Mouse (Mus musculus): ENCODE measurements at regions not wholly inside any gene's neighbourhood (a gene's known extent, or its start where the extent isn't known, plus 50 kb on each side); places are given as distances from the start of the nearest gene placed in this dataset.

DNA sequence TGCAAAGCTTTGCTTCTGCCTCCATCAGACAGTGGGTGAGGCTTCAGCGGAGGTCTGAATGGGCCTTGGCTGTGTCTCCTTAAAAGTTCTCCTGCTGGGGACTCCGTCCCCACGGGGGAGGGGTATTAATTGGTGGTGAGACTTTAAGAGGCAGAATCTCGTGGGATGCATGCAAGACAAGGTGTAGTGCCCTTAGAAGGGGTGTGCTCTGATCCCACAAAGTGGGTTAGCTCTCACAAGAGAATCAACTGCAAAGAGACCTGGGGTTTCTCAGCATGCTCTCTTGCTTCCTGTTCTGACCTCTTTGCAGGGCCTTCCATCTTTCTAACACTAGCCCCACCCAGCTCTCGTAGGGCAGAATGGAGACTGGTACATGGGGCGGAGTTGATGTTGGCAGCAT, 359.2 kb upstream of the 3110018I06Rik start:
- no peak for DNase-seq

DNA sequence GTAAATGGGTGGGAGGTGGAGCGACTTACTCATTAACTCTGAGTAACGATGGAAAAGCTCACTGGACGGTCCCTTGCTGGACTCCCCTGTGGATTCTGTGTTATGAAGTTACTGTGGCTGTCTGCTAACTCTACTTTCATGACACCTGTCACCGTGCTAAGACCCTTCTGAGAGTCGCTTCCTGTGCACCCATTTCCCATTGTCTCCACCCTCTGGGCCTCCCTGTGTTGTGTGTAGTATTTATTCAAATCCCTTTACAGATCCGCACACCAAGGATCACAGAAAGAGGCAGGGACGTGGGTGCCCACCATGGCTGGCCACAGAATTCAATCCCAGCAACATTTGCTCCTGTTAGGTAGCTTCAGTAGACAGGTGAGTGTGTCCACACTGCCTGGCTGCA, 357.1 kb upstream of the 3110018I06Rik start:
- DNase-seq, result no peak

DNA sequence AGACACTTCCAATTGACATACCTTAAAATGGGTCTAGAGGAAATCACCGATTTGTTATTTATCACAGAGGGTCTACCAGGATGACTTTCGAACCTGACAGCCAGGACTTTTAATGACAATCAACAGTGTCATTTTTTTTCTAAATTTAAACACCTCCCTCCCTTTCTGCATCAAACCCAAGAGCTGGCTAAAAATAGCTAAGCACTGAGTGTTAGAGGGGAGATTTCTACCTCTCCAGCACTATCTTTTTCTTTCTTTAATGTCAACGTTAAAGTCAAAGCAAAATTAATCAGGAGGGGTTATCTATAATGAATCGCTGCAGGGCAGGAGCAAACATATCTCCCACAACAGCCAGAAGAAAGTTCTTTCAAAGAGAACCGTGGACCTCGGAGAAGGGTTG, 356.6 kb upstream of the 3110018I06Rik start:
- DNase-seq, result no peak

DNA sequence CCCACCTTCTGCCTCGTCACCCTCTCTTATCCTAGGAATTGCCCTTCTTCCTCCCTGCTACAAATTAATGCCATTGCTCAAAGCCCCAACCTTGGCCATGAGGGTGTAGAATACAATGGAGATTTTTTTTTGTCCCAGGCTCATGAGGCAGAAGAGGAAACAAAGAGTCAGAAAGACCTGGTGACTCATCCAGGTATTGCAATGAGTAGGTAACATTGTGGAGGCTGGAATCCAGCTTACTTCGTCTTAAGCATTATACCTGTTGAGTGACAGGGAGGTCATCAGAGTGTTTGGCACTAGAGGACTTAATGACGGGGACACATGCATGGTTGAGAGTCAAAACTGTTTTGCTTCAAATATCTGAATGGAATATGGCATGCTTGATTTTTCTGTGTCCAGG, 355.9 kb upstream of the 3110018I06Rik start:
- no peak for DNase-seq

DNA sequence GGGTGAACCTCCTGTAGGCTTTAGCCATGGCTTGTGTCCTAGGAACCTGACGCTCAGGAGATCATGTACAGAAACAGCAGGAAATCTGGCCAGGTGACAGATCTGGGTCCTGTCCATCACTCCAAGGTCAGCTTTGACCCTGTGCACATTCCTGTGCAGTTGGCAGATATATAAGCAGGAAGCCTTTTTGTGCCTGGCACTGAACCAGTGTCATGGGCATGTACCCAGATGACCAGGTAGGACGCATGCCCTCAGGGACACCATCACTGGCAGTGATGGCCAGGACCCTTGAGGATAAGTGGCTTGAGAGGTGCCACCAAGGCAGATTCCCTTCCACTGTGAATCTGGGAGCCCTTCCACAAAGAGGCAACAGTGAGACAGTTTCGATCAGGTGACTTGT, 354.1 kb upstream of the 3110018I06Rik start:
- no peak for DNase-seq

DNA sequence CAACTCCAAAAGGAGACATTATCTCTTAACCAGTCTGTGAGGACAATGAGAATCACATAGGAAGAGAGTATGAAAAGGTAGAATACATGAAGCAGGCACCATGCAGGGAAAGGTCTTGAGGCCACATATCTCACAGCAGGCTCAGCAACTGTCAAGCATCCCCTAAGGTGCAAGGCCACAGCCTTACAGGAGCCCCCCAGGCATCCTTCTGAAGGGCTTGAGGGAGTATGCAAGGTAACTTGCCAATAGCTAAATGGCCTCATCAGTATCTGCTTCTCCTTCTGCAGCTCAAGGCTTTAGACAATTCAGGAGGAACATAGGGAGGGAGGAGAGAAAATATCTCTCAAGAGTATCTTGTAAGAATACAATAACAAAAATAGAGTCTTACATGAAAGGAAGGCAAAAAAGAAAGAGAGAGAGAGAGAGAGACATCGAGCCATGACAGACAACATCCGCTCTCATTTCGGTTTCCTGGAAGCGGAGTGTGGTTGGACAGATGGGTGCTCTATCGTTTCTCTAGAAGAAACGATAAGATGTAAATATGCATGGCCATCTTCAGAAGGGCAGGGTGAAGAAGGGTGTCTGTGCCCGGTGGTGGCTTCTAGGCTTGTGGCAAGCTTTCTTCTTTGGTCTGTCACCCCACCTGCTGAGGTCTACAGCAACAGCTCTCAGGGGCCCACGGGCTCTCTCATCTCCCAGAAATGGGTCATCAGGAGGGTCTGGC, 349.6 kb upstream of the 3110018I06Rik start:
- no peak for DNase-seq

DNA sequence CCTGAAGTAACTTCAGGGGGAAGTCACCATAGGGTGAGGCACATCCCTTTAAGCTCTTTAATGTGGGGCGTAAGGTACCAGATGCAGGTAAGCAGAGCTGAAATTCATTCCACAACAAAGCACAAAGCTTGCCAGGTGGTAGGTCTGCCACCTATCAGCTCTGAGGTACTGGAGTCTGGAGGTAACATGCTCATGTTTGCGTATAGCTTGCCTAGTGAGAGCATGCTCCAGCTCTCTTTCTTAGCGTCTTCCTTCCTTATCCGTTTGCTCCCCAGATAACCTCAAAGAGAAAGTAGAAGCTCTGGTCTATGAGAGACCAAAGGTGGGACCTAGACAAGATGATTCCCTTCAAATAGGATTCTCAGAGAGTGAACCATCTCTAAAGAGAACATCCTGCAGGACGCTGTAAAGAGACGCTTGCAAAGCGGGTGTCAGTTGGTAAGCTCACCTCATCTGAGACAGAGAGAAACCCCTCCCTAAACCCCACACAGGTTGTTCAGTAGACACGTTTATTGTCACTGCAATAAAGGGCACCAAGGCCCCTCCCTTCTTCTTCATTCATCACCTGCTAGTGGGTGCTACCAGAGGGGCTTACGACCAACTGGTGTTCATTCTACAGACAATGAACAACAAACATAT, 347.4 kb upstream of the 3110018I06Rik start:
- DNase-seq, result no peak

DNA sequence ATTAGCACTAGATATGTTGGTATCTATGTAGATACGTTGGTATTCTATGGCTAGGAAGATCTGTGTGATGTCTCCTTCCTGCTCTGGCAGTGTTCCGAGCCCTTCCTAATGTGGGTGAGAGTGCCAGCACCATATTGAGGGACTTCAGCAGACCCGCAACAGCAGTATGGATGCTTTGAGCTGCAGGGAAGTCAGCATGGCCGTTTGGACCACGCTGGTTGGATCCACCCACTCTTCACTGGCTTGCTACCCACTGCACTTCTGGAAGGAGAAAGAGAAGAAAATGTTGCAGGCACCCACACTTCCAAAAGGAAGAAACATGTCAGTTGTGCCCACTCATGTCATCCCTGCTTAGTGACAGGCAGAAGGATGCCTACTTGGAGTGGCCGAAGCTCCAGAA, 346.2 kb upstream of the 3110018I06Rik start:
- no peak for DNase-seq

DNA sequence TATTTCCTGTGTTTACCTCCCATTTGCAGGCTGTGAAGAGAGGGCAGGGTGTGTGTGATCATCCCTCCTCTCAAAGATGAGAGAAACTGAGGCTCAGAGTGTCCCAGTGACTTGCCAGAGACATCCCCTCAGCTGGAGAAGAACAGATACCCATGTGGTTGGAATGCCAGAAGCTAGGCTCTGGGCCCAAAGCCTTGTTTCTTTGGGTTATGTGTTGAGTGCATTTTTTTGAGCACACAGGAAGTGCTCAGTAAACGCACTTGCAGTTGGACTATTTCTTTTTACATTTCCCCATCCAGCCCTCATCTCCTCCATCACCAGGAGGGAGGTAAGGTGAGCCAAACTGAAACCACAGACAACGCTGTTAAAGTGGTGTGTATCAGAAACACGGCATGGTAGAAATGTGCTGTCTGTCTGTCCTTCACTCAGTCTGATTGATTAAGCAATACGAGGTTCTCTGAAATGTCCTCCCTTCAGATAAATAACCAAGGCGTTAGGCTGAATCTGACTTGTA, 341.8 kb upstream of the 3110018I06Rik start:
- DNase-seq, result no peak

DNA sequence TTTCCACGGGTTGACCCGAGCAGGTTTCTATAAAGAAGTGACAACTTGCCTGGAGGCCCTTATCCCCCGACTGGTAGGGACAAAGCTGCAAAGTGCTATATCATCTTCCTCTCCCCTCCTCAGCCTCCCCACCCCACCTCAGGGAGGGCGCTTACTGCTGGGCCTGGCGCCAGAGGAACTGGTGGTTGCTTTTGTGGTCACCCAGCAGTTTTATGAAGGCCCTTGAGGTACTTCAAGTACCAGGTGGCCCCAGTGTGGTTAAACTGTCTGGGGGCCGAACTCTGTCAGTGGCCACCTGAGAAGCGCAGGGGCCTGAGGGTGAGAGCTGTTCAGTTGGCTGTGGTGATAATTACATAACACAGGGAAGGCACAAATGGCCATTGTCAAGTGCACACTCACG, 340.0 kb upstream of the 3110018I06Rik start:
- no peak for DNase-seq

DNA sequence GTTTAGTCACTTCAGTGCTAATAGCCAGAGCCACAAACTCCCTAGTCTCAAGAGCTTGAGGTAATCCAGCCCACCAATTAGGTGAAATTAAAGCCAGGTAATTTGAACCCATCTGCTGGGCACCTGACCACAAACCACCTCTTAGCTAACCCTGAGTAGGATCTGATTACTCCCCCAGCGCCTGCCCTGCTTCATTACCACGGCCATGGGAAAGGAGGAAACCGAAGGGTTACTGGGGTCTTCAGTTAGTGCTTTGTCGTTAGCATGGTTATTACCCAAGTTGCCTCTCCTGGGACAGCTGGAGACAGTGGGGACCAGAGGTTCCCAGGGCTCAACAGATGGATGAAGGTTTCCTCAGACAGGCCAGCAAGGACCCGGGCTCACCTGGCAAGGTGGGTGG, 337.3 kb upstream of the 3110018I06Rik start:
- no peak for DNase-seq

DNA sequence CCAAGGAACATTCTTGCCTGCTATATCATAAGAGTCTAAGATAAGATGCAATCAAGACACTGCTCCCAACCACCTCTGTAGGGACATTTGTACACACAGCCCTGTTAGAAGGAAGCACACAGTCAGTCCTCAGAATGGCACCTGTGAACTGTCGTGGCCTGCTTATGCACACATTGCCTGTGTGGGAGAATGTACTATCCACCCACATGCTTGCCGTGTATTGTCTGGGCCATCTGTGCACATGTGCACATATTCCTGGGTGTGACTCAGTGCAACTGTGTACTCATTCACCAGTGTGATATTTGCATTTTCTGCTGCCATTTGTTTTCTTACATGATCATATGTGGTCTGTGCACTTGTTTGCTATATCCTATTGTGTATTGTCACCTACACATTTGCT, 333.8 kb upstream of the 3110018I06Rik start:
- DNase-seq, result no peak

DNA sequence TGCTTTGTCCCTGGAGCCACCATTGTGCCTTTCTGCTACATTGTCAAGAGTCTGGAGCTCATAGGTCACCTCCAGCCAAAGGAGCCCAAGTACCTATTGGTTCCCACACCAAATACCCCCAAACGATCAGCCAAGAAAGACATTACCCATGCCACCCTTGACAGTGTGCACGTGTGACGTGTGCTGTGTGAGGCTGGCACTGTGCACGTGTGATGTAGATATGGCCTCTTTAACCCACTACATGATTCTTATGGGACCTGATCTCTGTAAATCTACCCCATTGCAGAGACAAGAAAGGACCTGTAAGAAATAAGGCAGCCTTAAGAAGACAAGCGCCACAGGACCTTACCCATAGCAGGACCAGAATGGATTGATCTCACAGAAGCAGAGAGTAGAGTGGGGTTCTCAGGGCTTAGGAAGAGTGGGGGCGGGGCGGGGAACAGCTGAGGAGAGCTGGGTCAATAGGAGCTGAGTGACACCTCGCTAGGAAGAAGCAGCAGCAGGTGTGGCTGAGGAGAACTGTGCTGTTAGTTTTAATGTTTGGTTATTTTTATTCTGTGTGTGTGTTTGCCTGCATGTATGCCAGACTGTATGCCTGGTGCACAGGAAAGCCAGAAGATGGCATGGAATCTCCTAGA, 331.5 kb upstream of the 3110018I06Rik start:
- DNase-seq, result no peak

DNA sequence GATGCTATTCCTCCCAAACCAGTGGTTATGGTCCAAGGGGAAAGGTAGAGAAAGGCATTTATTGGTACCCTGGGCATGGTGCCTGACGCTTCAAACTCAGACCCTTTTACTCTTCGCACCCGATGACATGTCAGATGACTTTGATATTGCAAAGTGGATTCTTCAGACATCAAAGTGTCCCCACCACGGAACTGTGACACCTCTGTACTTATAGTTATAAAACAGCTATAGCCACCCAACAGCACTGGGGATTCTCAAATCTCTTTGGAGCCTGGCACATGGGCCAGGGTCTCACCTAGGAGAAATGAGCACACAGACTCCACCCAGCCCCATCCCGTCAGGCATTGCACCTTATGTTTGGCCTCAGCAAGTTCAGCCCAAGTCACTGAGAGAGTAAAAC, 329.3 kb upstream of the 3110018I06Rik start:
- no peak for DNase-seq

DNA sequence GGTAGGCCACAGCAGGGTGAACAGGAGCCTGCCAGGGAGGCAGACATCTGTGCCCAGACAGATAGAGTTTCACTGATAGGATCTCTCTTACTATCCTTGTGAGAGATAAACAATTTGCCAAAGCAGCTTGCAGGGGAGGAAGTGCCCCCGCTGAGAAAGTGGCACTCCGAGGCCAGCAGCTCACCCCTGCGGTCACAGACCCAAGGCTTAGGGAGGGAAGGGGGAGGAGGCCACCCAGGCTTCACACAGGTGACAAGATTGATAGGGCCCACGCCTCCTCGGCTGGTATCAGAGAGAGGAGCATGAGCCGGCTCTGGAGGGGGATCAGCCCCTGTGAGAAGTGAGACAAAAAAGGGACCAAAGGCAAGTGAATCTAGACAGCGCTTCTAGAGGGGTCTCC, 328.3 kb upstream of the 3110018I06Rik start:
- DNase-seq, result peak; percentile 8

DNA sequence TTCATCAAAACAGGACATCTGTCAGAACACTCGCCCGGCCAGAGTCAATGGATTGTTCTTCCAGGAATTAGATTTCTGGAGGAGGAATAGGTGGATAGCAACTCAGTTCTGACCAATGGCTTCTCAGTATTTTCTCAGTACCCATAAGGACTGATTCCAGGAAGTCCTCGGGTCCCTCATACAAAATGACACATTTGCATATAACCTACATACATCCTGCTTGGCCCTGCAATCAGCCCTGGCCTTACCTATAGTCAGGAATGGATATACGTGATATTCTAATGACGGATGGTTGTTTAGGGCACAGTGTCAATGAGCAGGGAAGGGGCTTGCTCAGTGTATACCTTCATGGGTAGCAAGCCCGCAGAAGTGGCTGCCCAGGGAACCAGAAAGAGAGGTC, 327.8 kb upstream of the 3110018I06Rik start:
- no peak for DNase-seq

DNA sequence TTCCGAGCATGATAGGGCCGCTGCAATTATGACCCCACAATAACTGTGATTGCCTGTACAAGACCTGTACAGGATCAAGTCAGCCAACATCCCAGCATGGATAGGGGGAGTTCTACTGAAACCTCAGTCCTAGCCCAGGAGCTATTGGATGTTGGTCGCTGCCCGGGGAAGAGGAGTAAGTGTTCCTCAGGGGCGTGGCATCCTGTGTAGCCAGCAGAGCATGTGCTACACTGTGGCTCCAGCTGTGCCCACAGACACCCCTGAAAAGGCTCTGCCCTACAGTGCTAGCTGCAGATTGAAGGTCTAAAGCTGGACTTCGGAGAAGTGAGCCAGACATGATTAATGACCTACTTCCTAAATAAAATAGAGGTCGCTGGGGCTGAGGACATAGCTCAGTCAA, 317.5 kb upstream of the 3110018I06Rik start:
- no peak for DNase-seq

DNA sequence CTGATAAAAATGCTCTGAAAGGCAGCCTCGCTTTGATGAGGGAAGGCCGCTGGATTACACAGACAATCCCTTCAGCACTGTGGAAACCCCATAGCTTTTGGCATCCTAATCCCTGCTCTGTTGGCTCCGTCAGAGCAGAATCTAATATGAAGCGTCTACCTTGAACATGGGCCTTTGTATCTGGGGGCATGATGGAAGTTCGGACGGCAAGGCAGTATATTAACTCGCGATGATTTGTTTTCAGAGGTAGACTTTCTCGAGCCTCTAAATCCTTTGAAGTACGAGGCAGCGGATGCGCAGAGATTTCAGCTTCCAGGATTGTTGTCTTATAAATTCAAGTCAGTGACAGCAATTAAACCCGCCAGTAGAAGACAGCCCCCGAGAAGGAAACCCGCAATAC, 316.8 kb upstream of the 3110018I06Rik start:
- DNase-seq, result no peak

DNA sequence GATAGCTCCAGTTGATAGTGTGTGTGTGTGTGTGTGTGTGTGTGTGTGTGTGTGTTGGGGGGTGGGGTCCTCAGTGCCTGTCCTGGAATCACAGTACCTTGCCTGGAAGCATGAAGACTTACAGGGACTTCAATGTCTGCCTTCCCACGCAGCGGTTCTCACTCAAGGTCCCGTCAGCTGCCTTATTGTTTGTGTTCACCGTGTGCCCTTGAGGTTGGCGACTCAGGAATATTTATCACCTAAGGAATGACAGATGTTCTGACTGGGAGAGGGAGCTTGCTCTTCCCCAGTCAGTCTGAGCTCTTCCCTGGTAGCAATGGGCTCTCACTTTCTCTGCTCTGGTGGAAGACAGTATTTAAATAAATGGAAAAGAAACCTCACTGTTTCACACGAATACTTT, 309.8 kb upstream of the 3110018I06Rik start:
- no peak for DNase-seq

DNA sequence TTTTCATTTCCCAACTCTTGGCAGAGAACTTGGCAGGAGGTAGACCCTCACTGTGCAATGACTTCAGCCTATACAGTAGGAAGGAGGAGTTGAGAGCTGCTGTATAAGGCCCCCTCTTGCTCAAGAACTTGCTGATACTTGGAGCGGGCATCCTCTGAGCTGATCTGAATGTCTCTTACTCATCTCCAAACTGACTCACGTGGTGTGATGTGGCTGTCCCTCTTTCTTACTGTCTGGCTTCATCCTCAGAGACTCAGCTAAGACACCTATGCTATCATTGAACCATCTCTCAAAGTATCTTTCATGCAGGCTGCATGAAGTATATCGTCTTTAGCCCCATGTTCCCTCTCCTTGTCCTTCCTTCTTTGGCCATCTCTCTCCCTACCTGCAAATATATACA, 307.9 kb upstream of the 3110018I06Rik start:
- no peak for DNase-seq

DNA sequence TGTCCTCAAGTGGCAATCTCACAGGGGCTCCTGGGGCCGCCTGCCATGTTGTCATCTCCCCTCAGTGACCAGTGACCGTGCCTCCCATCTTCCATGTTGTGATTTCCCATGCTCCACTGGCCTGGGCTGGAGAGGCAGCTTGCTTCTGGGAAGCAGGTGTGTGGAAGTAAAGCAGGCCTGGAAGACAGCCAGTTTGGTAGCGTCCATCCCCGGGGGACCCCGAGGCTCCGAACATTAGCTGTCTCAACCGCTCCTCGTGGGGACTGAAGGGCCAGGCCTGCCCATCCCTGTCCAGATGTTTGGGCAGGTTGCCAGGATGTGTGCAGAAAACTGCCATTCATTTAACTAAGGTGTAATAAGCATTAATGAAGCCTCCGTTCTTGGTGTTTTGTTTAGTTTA, 307.1 kb upstream of the 3110018I06Rik start:
- DNase-seq, result no peak

DNA sequence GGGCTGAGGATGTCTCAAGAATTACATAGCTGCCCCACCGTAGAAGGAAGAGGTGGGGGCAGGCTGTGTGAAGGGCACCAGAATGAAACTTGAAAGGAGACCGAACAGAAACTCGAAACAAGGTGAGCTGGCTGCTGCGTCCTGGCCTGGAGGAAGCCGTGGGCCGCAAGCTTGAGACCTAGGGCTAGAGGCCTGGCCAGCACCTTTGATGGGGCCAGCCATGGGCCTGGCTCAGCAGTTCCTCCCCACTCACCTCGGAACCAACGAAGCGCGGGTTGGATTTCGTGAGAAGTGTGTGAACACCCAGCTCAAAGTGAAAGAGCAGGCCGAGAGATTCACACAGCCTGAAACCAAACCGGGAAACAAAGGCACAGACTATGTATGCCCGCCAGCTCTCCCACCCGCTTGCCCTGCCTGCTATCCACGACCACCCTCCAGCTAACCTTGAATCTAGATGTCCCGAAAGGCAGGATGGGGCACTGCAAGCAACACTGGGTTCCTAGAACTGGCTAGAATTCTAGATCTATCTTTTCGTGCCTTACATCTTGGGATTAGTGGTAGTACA, 306.3 kb upstream of the 3110018I06Rik start:
- DNase-seq, result no peak

DNA sequence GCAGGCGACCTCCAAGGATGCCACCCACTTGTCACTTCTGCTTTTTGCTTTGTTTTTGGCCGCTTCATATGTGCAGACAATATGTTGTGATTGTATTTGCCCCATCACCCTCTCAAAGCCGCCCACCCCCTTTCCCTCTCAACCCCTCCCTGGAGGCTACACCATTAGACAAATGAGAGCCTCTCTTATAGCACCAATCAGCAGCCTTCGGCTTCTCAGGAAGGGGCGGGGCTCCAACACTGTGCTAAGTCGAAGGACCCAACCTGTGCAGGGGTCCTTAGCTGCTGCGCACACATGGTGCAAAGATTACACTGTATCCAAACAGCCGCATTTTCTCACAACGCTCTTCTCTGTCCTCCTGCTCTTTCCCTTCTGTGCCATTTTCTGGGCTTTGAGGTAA, 305.1 kb upstream of the 3110018I06Rik start:
- DNase-seq, result no peak

DNA sequence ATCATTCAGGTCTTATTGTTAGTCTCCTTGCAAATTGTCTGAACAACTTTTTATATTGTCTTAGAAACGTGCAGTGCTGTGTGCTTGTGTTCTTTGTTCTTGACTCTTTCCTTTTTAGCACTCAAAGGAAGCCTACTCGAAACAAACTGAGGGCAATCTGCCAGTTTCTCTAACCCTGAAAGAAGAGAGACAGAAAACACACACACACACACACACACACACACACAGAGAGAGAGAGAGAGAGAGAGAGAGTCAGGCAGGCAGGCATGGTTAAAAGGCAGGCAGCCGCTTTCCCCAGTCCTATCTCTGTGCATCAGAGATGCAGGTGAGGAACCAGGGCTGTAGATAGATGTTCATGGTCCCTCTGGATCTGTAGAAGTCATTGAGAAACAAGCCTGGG, 304.0 kb upstream of the 3110018I06Rik start:
- DNase-seq, result no peak
